Mouse (Mus musculus): ENCODE measurements at regions not wholly inside any gene's neighbourhood (a gene's known extent, or its start where the extent isn't known, plus 50 kb on each side); places are given as distances from the start of the nearest gene placed in this dataset.

DNA sequence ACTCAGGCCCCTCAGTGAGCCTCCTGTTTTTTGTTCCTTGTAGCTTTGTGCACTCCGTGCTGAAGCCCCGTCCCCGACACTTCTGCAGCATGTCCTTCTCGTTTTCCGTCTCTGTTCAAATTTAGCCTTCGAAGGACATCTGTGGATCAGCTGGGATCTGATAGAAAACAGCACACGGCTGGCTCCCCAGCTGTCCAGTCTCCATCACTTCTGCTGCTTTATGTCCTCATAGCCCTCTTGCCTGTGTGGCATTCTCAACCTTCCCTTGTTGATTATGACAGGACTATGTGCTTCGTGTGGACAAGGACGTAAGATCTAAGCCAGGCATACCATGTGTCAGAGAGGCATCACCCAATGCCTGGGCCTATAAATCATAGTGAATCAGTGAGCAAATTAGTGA is 247.1 kb upstream of the Myo3a start:
- no peak overlapping the region for H3K4me3 ChIP-seq (ENCODE audit: control insufficient read depth in 1 of 2, insufficient read depth in 1 of 2, low read depth in 1 of 2, low read length in 2 of 2)
- 47% methylated on average over 9 of the region's 9 CpGs for WGBS
- no peaks in the 10 kb centered on the region for H3K27me3 ChIP-seq (ENCODE audit: control insufficient read depth, insufficient read depth, low read length)
- no peaks in the 10 kb centered on the region for H3K36me3 ChIP-seq (ENCODE audit: control insufficient read depth, insufficient read depth, low read length)
- no peak for ATAC-seq (ENCODE audit: insufficient number of reproducible peaks, insufficient read depth, low FRiP score, low read depth)
- no peak overlapping the region for H3K9ac ChIP-seq (ENCODE audit: low read length)
- no peak overlapping the region for H3K4me2 ChIP-seq (ENCODE audit: low read length)
- no peak overlapping the region for H3K27ac ChIP-seq (replicated peaks in 1 of 2; ENCODE audit: control insufficient read depth in 1 of 2, insufficient read depth in 1 of 2, low read depth in 2 of 2, low read length in 2 of 2)
- H3K4me1 ChIP-seq (ENCODE audit: control insufficient read depth in 2 of 2, insufficient read depth in 2 of 2, low read length in 2 of 2): no peaks in the 10 kb centered on the region
- no peaks in the 10 kb centered on the region for H3K9me3 ChIP-seq (ENCODE audit: control insufficient read depth, low read length)

DNA sequence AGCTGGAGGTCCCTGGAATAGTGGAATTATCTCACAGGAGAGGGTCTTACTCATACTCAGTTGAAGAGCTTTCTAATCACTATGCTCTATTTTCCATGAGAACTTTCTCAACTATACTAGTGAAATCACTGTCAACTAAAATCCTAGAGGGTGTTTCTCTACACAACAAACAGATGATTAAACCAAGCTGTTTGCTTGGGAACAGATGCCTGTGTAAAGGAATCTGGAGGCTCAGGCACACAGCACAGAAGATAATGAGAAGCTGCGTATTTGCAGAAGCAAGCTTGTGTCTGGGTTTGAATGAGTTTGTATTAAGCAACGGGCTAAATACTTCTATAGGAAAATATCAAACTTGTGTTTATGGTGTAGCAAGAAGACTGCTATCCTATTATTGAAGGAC is 202.9 kb upstream of the Myo3a start:
- no peak overlapping the region for H3K4me2 ChIP-seq (ENCODE audit: low read length)
- H3K4me3 ChIP-seq (ENCODE audit: control insufficient read depth in 1 of 2, insufficient read depth in 1 of 2, low read depth in 1 of 2, low read length in 2 of 2): no peak overlapping the region
- no peak overlapping the region for H3K9ac ChIP-seq (ENCODE audit: low read length)
- WGBS: 74% methylated on average over 2 of the region's 2 CpGs
- H3K9me3 ChIP-seq (ENCODE audit: control insufficient read depth, low read length): no peaks in the 10 kb centered on the region
- no peak overlapping the region for H3K27ac ChIP-seq (replicated peaks in 1 of 2; ENCODE audit: control insufficient read depth in 1 of 2, insufficient read depth in 1 of 2, low read depth in 2 of 2, low read length in 2 of 2)
- no peaks in the 10 kb centered on the region for H3K27me3 ChIP-seq (ENCODE audit: control insufficient read depth, insufficient read depth, low read length)
- no peak for ATAC-seq (ENCODE audit: insufficient number of reproducible peaks, insufficient read depth, low FRiP score, low read depth)
- no peaks in the 10 kb centered on the region for H3K4me1 ChIP-seq (ENCODE audit: control insufficient read depth in 2 of 2, insufficient read depth in 2 of 2, low read length in 2 of 2)
- no peaks in the 10 kb centered on the region for H3K36me3 ChIP-seq (ENCODE audit: control insufficient read depth, insufficient read depth, low read length)

GRCm38 (mm10) chr2:22026794-22027193 is 200.5 kb upstream of the Myo3a start:
- ATAC-seq (ENCODE audit: insufficient number of reproducible peaks, insufficient read depth, low FRiP score, low read depth): no peak

DNA sequence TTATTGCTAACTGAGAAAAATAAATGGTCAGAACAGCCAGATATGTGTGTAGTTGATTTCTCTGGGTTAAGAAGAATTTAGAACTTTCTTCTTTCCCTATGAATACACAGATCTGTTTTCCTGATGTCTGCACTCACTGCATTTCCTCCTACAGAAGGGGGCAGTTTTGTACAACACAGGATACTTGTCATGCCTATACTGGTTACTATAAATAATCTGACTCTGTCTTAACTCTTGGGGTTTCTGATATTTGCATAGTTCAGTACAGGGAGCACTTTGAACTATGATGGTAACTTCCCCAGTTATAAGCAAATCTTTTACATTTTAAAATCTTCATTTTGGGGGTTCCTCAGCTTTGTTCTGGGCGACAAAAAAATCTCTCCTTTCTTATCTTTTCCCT is 198.7 kb upstream of the Myo3a start:
- Histone ChIP-seq H3K9ac (ENCODE audit: low read length) (no peak overlapping the region), H3K4me3 (ENCODE audit: control insufficient read depth in 1 of 2, insufficient read depth in 1 of 2, low read depth in 1 of 2, low read length in 2 of 2) (no peak overlapping the region), H3K4me1 (ENCODE audit: control insufficient read depth in 2 of 2, insufficient read depth in 2 of 2, low read length in 2 of 2) (no peaks in the 10 kb centered on the region), H3K27me3 (ENCODE audit: control insufficient read depth, insufficient read depth, low read length) (no peaks in the 10 kb centered on the region), H3K36me3 (ENCODE audit: control insufficient read depth, insufficient read depth, low read length) (no peaks in the 10 kb centered on the region), H3K4me2 (ENCODE audit: low read length) (no peak overlapping the region), H3K9me3 (ENCODE audit: control insufficient read depth, low read length) (no peaks in the 10 kb centered on the region), H3K27ac (replicated peaks in 1 of 2; ENCODE audit: control insufficient read depth in 1 of 2, insufficient read depth in 1 of 2, low read depth in 2 of 2, low read length in 2 of 2) (no peak overlapping the region)
- ATAC-seq (ENCODE audit: insufficient number of reproducible peaks, insufficient read depth, low FRiP score, low read depth): no peak
- WGBS: 69% methylated on average over 1 of the region's 1 CpGs

More at GRCm38 (mm10) chr2:22026794-22027193, 200.5 kb upstream of the Myo3a start:
- 85% methylated on average over 1 of the region's 1 CpGs for WGBS
- Histone ChIP-seq H3K4me1 (ENCODE audit: control insufficient read depth in 2 of 2, insufficient read depth in 2 of 2, low read length in 2 of 2) (no peaks in the 10 kb centered on the region), H3K4me2 (ENCODE audit: low read length) (no peak overlapping the region), H3K4me3 (ENCODE audit: control insufficient read depth in 1 of 2, insufficient read depth in 1 of 2, low read depth in 1 of 2, low read length in 2 of 2) (no peak overlapping the region), H3K9me3 (ENCODE audit: control insufficient read depth, low read length) (no peaks in the 10 kb centered on the region), H3K27ac (replicated peaks in 1 of 2; ENCODE audit: control insufficient read depth in 1 of 2, insufficient read depth in 1 of 2, low read depth in 2 of 2, low read length in 2 of 2) (no peak overlapping the region), H3K27me3 (ENCODE audit: control insufficient read depth, insufficient read depth, low read length) (no peaks in the 10 kb centered on the region), H3K36me3 (ENCODE audit: control insufficient read depth, insufficient read depth, low read length) (no peaks in the 10 kb centered on the region), H3K9ac (ENCODE audit: low read length) (no peak overlapping the region)

GRCm38 (mm10) chr2:22029022-22029803 is 198.1 kb upstream of the Myo3a start:
- Histone ChIP-seq H3K4me2 (ENCODE audit: low read length) (no peak overlapping the region), H3K27ac (replicated peaks in 1 of 2; ENCODE audit: control insufficient read depth in 1 of 2, insufficient read depth in 1 of 2, low read depth in 2 of 2, low read length in 2 of 2) (no peak overlapping the region), H3K9ac (ENCODE audit: low read length) (no peak overlapping the region), H3K4me3 (ENCODE audit: control insufficient read depth in 1 of 2, insufficient read depth in 1 of 2, low read depth in 1 of 2, low read length in 2 of 2) (no peak overlapping the region), H3K36me3 (ENCODE audit: control insufficient read depth, insufficient read depth, low read length) (no peaks in the 10 kb centered on the region), H3K4me1 (ENCODE audit: control insufficient read depth in 2 of 2, insufficient read depth in 2 of 2, low read length in 2 of 2) (no peaks in the 10 kb centered on the region), H3K9me3 (ENCODE audit: control insufficient read depth, low read length) (no peaks in the 10 kb centered on the region), H3K27me3 (ENCODE audit: control insufficient read depth, insufficient read depth, low read length) (no peaks in the 10 kb centered on the region)
- WGBS: 58% methylated on average over 8 of the region's 8 CpGs
- ATAC-seq (ENCODE audit: insufficient number of reproducible peaks, insufficient read depth, low FRiP score, low read depth): no peak

- Histone ChIP-seq H3K4me3 (ENCODE audit: control insufficient read depth in 1 of 2, insufficient read depth in 1 of 2, low read depth in 1 of 2, low read length in 2 of 2) (no peak overlapping the region), H3K4me2 (ENCODE audit: low read length) (no peak overlapping the region), H3K27me3 (ENCODE audit: control insufficient read depth, insufficient read depth, low read length) (no peaks in the 10 kb centered on the region), H3K9ac (ENCODE audit: low read length) (no peak overlapping the region), H3K27ac (replicated peaks in 1 of 2; ENCODE audit: control insufficient read depth in 1 of 2, insufficient read depth in 1 of 2, low read depth in 2 of 2, low read length in 2 of 2) (no peak overlapping the region), H3K4me1 (ENCODE audit: control insufficient read depth in 2 of 2, insufficient read depth in 2 of 2, low read length in 2 of 2) (no peaks in the 10 kb centered on the region), H3K36me3 (ENCODE audit: control insufficient read depth, insufficient read depth, low read length) (no peaks in the 10 kb centered on the region), H3K9me3 (ENCODE audit: control insufficient read depth, low read length) (no peaks in the 10 kb centered on the region)
- ATAC-seq (ENCODE audit: insufficient number of reproducible peaks, insufficient read depth, low FRiP score, low read depth): no peak
- 87% methylated on average over 5 of the region's 5 CpGs for WGBS
Observed at GRCm38 (mm10) chr2:22029804-22030194, 197.5 kb upstream of the Myo3a start.

GRCm38 (mm10) chr2:22036841-22037240 is 190.5 kb upstream of the Myo3a start:
- H3K4me2 ChIP-seq (ENCODE audit: low read length): no peak overlapping the region

DNA sequence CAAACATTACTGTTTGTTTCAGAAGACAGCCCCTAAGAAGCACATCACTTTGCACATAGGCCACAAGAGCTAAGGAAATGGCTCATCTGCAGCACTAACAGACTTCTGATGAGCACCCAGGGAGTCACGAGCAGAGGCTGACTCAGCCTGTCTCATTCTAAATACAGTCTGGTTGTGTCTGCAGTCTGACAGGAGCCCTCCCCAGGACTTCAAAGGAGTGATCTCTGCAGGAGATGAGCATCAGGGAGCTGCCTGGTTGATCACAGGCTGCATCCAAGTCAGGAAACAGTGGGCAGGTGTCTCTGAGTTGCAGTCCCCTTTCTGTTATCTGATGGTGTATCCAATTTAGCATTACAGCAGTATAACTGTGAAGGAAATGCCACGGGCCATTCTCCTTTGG is 188.5 kb upstream of the Myo3a start:
- Histone ChIP-seq H3K9ac (ENCODE audit: low read length) (no peak overlapping the region), H3K27me3 (ENCODE audit: control insufficient read depth, insufficient read depth, low read length) (no peaks in the 10 kb centered on the region), H3K36me3 (ENCODE audit: control insufficient read depth, insufficient read depth, low read length) (no peaks in the 10 kb centered on the region), H3K9me3 (ENCODE audit: control insufficient read depth, low read length) (no peaks in the 10 kb centered on the region), H3K4me3 (ENCODE audit: control insufficient read depth in 1 of 2, insufficient read depth in 1 of 2, low read depth in 1 of 2, low read length in 2 of 2) (no peak overlapping the region), H3K4me1 (ENCODE audit: control insufficient read depth in 2 of 2, insufficient read depth in 2 of 2, low read length in 2 of 2) (no peaks in the 10 kb centered on the region), H3K27ac (replicated peaks in 1 of 2; ENCODE audit: control insufficient read depth in 1 of 2, insufficient read depth in 1 of 2, low read depth in 2 of 2, low read length in 2 of 2) (no peak overlapping the region), H3K4me2 (ENCODE audit: low read length) (no peak overlapping the region)
- WGBS: 29% methylated on average over 2 of the region's 2 CpGs
- ATAC-seq (ENCODE audit: insufficient number of reproducible peaks, insufficient read depth, low FRiP score, low read depth): no peak

More at GRCm38 (mm10) chr2:22036841-22037240, 190.5 kb upstream of the Myo3a start:
- no peaks in the 10 kb centered on the region for H3K36me3 ChIP-seq (ENCODE audit: control insufficient read depth, insufficient read depth, low read length)
- H3K27ac ChIP-seq (replicated peaks in 1 of 2; ENCODE audit: control insufficient read depth in 1 of 2, insufficient read depth in 1 of 2, low read depth in 2 of 2, low read length in 2 of 2): no peak overlapping the region
- no peaks in the 10 kb centered on the region for H3K9me3 ChIP-seq (ENCODE audit: control insufficient read depth, low read length)
- ATAC-seq (ENCODE audit: insufficient number of reproducible peaks, insufficient read depth, low FRiP score, low read depth): no peak
- H3K4me1 ChIP-seq (ENCODE audit: control insufficient read depth in 2 of 2, insufficient read depth in 2 of 2, low read length in 2 of 2): no peaks in the 10 kb centered on the region
- 77% methylated on average over 2 of the region's 2 CpGs for WGBS
- no peak overlapping the region for H3K9ac ChIP-seq (ENCODE audit: low read length)
- no peak overlapping the region for H3K4me3 ChIP-seq (ENCODE audit: control insufficient read depth in 1 of 2, insufficient read depth in 1 of 2, low read depth in 1 of 2, low read length in 2 of 2)
- H3K27me3 ChIP-seq (ENCODE audit: control insufficient read depth, insufficient read depth, low read length): no peaks in the 10 kb centered on the region

Measured in heart, embryonic 14.5 days (tissue).